Mouse (Mus musculus) bone marrow macrophage, adult 2 months (primary cell): ENCODE results near the gene Iscu. TPM values are rescaled to one million over a fixed set of nuclear protein-coding genes. Genes with fewer than 3 reads are reported as not detected.
"Not testable (repeated sequence)": the region's sequence is repeated elsewhere in the genome, so short reads cannot be mapped to it uniquely, and the experiment has no call there.

Experiments
- H3K27ac ChIP-seq: 2 replicates; pipeline ENCODE4 v1.5.1; 2012; ENCODE audit warnings: low read depth, low read length; ENCODE audit not compliant: insufficient read depth
- H3K4me1 ChIP-seq: 2 replicates; pipeline ENCODE4 v1.6.1; 2012; ENCODE audit warnings: low read length; ENCODE audit not compliant: control insufficient read depth, insufficient read depth
- H3K4me3 ChIP-seq: 2 replicates; pipeline ENCODE4 v1.5.1; 2012; ENCODE audit warnings: mild to moderate bottlenecking, low read length, moderate library complexity; ENCODE audit not compliant: insufficient read depth
- CTCF ChIP-seq: IDR thresholded peaks from 2 replicates; pipeline ENCODE4 v1.5.1; 2012; ENCODE audit warnings: low read depth, mild to moderate bottlenecking, low read length, moderate library complexity
- POLR2A ChIP-seq: IDR thresholded peaks from 2 replicates; pipeline ENCODE4 v1.6.1; 2012; ENCODE audit warnings: mild to moderate bottlenecking, low read depth, low read length, borderline replicate concordance
- polyA plus RNA-seq: library from polyadenylated mRNA; stranded (reverse); fragments of >200 nt; gene quantifications from 2 replicates; pipeline ENCODE4 v1.2.4, GENCODE M21; 2012; ENCODE audit not compliant: missing spikeins, insufficient read depth, insufficient read length

The Iscu gene
- polyA plus RNA-seq, 1 experiment: 106 TPM

GRCm38 (mm10) chr5:113799691-113800090 is 27.1 kb downstream of the Iscu start:
- TF ChIP-seq POLR2A (no peak), CTCF (no peak)
- no peak overlapping the region for H3K27ac ChIP-seq
- peaks cover 15% of the 10 kb centered on the region for H3K4me1 ChIP-seq
- H3K4me3 ChIP-seq: no peak overlapping the region

- Histone ChIP-seq H3K27ac (no peak within 1 kb of the TSS), H3K4me3 (no peak within 1 kb of the TSS)
Measured at GRCm38 (mm10) chr5:113800280-113800679, 27.7 kb downstream of the Iscu start, which contains the start of gene Tmem119. TSS of gene Tmem119 (minus strand) at chr5:113800516.

GRCm38 (mm10) chr5:113804395-113804966 is 31.9 kb downstream of the Iscu start:
- H3K4me1 ChIP-seq: peaks cover 3% of the 10 kb centered on the region; the same call in 1 of the 2 replicates
- TF ChIP-seq CTCF: no peak
- H3K4me3 ChIP-seq: no peak overlapping the region
- no peak overlapping the region for H3K27ac ChIP-seq

More at GRCm38 (mm10) chr5:113800280-113800679, 27.7 kb downstream of the Iscu start, which contains the start of gene Tmem119:
- no peak for TF ChIP-seq POLR2A
- H3K4me1 ChIP-seq: peaks cover 15% of the 10 kb centered on the region

- Histone ChIP-seq H3K4me1 (peaks cover 5% of the 10 kb centered on the region; the same call in 1 of the 2 replicates), H3K4me3 (no peak overlapping the region), H3K27ac (no peak overlapping the region)
- TF ChIP-seq CTCF (no peak), POLR2A (no peak)
Measured at GRCm38 (mm10) chr5:113805301-113805700, 32.8 kb downstream of the Iscu start.

GRCm38 (mm10) chr5:113806414-113806813 is 33.9 kb downstream of the Iscu start:
- H3K27ac ChIP-seq: no peak overlapping the region

GRCm38 (mm10) chr5:113807712-113808111 is 35.2 kb downstream of the Iscu start:
- no peak overlapping the region for H3K27ac ChIP-seq
- TF ChIP-seq POLR2A (no peak), CTCF (no peak)

More at GRCm38 (mm10) chr5:113806414-113806813, 33.9 kb downstream of the Iscu start:
- Histone ChIP-seq H3K4me1 (peaks cover 5% of the 10 kb centered on the region; the same call in 1 of the 2 replicates), H3K4me3 (no peak overlapping the region)
- TF ChIP-seq POLR2A: no peak
- no peak for TF ChIP-seq CTCF

GRCm38 (mm10) chr5:113808177-113808576 is 35.6 kb downstream of the Iscu start:
- TF ChIP-seq POLR2A (no peak), CTCF (no peak)
- Histone ChIP-seq H3K4me3 (no peak overlapping the region), H3K4me1 (peaks cover 7% of the 10 kb centered on the region; the same call in 1 of the 2 replicates), H3K27ac (no peak overlapping the region)

More at GRCm38 (mm10) chr5:113807712-113808111, 35.2 kb downstream of the Iscu start:
- Histone ChIP-seq H3K4me3 (no peak overlapping the region), H3K4me1 (peaks cover 7% of the 10 kb centered on the region; the same call in 1 of the 2 replicates)

GRCm38 (mm10) chr5:113810111-113810510 is 37.6 kb downstream of the Iscu start:
- H3K4me3 ChIP-seq: no peak overlapping the region
- TF ChIP-seq CTCF: no peak
- no peak for TF ChIP-seq POLR2A
- no peak overlapping the region for H3K27ac ChIP-seq
- H3K4me1 ChIP-seq: peaks cover 7% of the 10 kb centered on the region; the same call in 1 of the 2 replicates

- not testable (repeated sequence) for H3K27ac ChIP-seq, H3K4me3 ChIP-seq, H3K4me1 ChIP-seq
Measured at GRCm38 (mm10) chr5:113811824-113812420, 39.4 kb downstream of the Iscu start.

- Histone ChIP-seq H3K4me1 (peaks cover 10% of the 10 kb centered on the region; the same call in 1 of the 2 replicates), H3K4me3 (no peak overlapping the region), H3K27ac (no peak overlapping the region)
- TF ChIP-seq CTCF: no peak
Measured at GRCm38 (mm10) chr5:113812638-113813037, 40.1 kb downstream of the Iscu start.
